Mouse (Mus musculus): Measurements from ENCODE around the gene Tsfm. TPM values are rescaled to one million over a fixed set of nuclear protein-coding genes. Genes with fewer than 3 reads are reported as not detected.
"Not testable (repeated sequence)": the region's sequence is repeated elsewhere in the genome, so short reads cannot be mapped to it uniquely, and the experiment has no call there.

The Tsfm gene
- total and polyA plus RNA-seq, 3 experiments = 53.0 to 88.9 (median 78.0) TPM

DNA sequence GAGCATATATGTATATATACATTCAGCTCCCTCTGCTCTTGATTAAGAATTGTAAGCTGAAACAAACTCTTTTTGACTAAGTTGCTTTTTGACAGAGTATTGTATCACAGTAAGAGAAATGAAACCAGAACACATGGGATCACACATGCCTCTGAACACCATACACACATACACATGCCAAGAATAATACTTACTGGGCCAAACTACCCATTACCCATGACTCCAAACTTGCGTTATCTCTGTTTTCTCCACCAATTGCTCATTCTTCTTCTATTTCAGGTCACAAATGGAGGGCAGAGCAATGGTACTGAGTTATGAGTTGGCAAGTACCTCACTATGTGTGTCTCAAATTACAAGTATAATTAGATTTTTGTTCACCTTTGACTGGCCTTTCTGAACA is 43.3 kb upstream of the Tsfm start:
- Histone ChIP-seq H3K9ac (ENCODE audit: insufficient read depth, low read depth) (no peak overlapping the region), H3K4me1 (ENCODE audit: control insufficient read depth in 1 of 2, insufficient read depth in 2 of 2) (peaks cover 9 to 31% of the 10 kb centered on the region in 2 experiments; a peak in 3 of 4 replicates), H3K27me3 (replicated peaks) (no peaks in the 10 kb centered on the region), H3K4me3 (replicated peaks in 1 of 3; ENCODE audit: low read depth in 2 of 3, low read length in 2 of 3, poor library complexity in 1 of 3) (no peak overlapping the region), H3K27ac (ENCODE audit: insufficient read depth, low read depth) (no peak overlapping the region), H3K79me2 (replicated peaks; ENCODE audit: control insufficient read depth, extremely low read depth, insufficient read depth, poor library complexity, severe bottlenecking) (peaks cover 11% of the 10 kb centered on the region), H3K36me3 (replicated peaks in 1 of 2; ENCODE audit: control insufficient read depth in 1 of 2, insufficient read depth in 1 of 2, low read length in 1 of 2) (peaks cover 0 to 14% of the 10 kb centered on the region in 2 experiments), H3K9me3 (replicated peaks; ENCODE audit: low read length) (no peaks in the 10 kb centered on the region), H3K4me2 (ENCODE audit: insufficient read depth, low read depth, poor library complexity, severe bottlenecking) (no peak overlapping the region)
- dilution Hi-C loops (cut with MboI; ENCODE audit: extremely low pct_ligation_motif_present, extremely low pct_unique_long_range_greater_than_20kb, low sequenced_read_pairs) (no loop called here), in situ Hi-C loops (cut with MboI; ENCODE audit: low pct_ligation_motif_present, low pct_unique_long_range_greater_than_20kb, low sequenced_read_pairs) (no loop called here)
- TF ChIP-seq ELF1 (IDR thresholded peaks at IDR 0.05; ENCODE audit: low read depth, low read length) (no peak), PAX5 (IDR thresholded peaks at IDR 0.05; ENCODE audit: low read length) (no peak), ZNF384 (IDR thresholded peaks at IDR 0.05; ENCODE audit: low read depth, low read length) (no peak), ZC3H11A (IDR thresholded peaks at IDR 0.05; ENCODE audit: low read depth, low read length) (no peak), CHD1 (IDR thresholded peaks at IDR 0.05; ENCODE audit: low read depth, low read length) (no peak), RAD21 (IDR thresholded peaks at IDR 0.05; ENCODE audit: low read depth, low read length) (no peak)
- no peak for DNase-seq (ENCODE audit: extremely low read depth)

DNA sequence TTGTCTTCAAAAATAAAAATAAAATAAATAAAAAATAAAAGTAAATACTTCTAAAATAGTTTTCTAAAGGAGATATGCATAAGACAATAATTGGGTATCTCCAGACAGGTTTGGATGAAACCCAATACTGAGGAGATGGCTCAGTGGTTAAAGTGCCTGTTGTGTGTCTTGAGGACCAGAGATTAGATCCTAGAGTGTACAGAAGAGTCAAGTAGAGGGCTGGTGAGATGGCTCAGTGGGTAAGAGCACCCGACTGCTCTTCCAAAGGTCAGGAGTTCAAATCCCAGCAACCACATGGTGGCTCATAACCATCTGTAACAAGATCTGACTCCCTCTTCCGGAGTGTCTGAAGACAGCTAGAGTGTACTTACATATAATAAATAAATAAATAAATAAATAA is 42.3 kb upstream of the Tsfm start:
- dilution Hi-C loops (cut with MboI; ENCODE audit: extremely low pct_ligation_motif_present, extremely low pct_unique_long_range_greater_than_20kb, low sequenced_read_pairs); H3K4me2 ChIP-seq (ENCODE audit: insufficient read depth, low read depth, poor library complexity, severe bottlenecking); H3K9ac ChIP-seq (ENCODE audit: insufficient read depth, low read depth); in situ Hi-C loops (cut with MboI; ENCODE audit: low pct_ligation_motif_present, low pct_unique_long_range_greater_than_20kb, low sequenced_read_pairs); H3K27me3 ChIP-seq (replicated peaks); DNase-seq (ENCODE audit: extremely low read depth); H3K9me3 ChIP-seq (replicated peaks; ENCODE audit: low read length); H3K4me3 ChIP-seq (replicated peaks in 1 of 3; ENCODE audit: low read depth in 2 of 3, low read length in 2 of 3, poor library complexity in 1 of 3); H3K27ac ChIP-seq (ENCODE audit: insufficient read depth, low read depth): not testable (repeated sequence)
- Histone ChIP-seq H3K79me2 (replicated peaks; ENCODE audit: control insufficient read depth, extremely low read depth, insufficient read depth, poor library complexity, severe bottlenecking) (peaks cover 11% of the 10 kb centered on the region), H3K36me3 (replicated peaks in 1 of 2; ENCODE audit: control insufficient read depth in 1 of 2, insufficient read depth in 1 of 2, low read length in 1 of 2) (peaks cover 8 to 14% of the 10 kb centered on the region in 2 experiments), H3K4me1 (ENCODE audit: control insufficient read depth in 1 of 2, insufficient read depth in 2 of 2) (peaks cover 9 to 39% of the 10 kb centered on the region in 2 experiments; a peak in 3 of 4 replicates)

DNA sequence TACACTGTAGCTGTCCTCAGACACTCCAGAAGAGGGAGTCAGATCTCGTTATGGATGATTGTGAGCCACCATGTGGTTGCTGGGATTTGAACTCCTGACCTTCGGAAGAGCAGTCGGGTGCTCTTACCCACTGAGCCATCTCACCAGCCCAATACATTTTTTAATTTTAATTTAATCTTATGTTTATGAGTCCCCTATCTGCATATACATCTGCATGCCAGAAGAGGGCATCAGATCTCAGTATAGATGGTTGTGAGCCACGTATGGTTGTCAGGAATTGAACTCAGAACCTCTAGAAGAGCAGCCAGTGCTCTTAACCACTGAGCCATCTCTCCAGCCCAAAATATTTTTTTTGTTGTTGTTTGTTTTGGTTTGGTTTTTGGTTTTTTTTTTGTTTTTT is 41.6 kb upstream of the Tsfm start:
- H3K4me2 ChIP-seq (ENCODE audit: insufficient read depth, low read depth, poor library complexity, severe bottlenecking); H3K4me3 ChIP-seq (replicated peaks in 1 of 3; ENCODE audit: low read depth in 2 of 3, low read length in 2 of 3, poor library complexity in 1 of 3); dilution Hi-C loops (cut with MboI; ENCODE audit: extremely low pct_ligation_motif_present, extremely low pct_unique_long_range_greater_than_20kb, low sequenced_read_pairs); H3K9me3 ChIP-seq (replicated peaks; ENCODE audit: low read length); H3K27me3 ChIP-seq (replicated peaks); DNase-seq (ENCODE audit: extremely low read depth); H3K9ac ChIP-seq (ENCODE audit: insufficient read depth, low read depth); H3K27ac ChIP-seq (ENCODE audit: insufficient read depth, low read depth); in situ Hi-C loops (cut with MboI; ENCODE audit: low pct_ligation_motif_present, low pct_unique_long_range_greater_than_20kb, low sequenced_read_pairs): not testable (repeated sequence)
- Histone ChIP-seq H3K79me2 (replicated peaks; ENCODE audit: control insufficient read depth, extremely low read depth, insufficient read depth, poor library complexity, severe bottlenecking) (peaks cover 11% of the 10 kb centered on the region), H3K4me1 (ENCODE audit: control insufficient read depth in 1 of 2, insufficient read depth in 2 of 2) (peaks cover 9 to 36% of the 10 kb centered on the region in 2 experiments; a peak in 3 of 4 replicates), H3K36me3 (replicated peaks in 1 of 2; ENCODE audit: control insufficient read depth in 1 of 2, insufficient read depth in 1 of 2, low read length in 1 of 2) (peaks cover 15% of the 10 kb centered on the region in 2 experiments)
- TF ChIP-seq CTCF (conservative IDR thresholded peaks at IDR 0.05 in 1 of 2, IDR thresholded peaks at IDR 0.05 in 1 of 2; ENCODE audit: low read depth in 2 of 2, low read length in 2 of 2) = peak in 1 of 2 experiments; percentile 7; a peak in 1 of 4 replicates

Measured in CH12.LX (cell line).